Mouse (Mus musculus): ENCODE measurements at regions not wholly inside any gene's neighbourhood (a gene's known extent, or its start where the extent isn't known, plus 50 kb on each side); places are given as distances from the start of the nearest gene placed in this dataset.

DNA sequence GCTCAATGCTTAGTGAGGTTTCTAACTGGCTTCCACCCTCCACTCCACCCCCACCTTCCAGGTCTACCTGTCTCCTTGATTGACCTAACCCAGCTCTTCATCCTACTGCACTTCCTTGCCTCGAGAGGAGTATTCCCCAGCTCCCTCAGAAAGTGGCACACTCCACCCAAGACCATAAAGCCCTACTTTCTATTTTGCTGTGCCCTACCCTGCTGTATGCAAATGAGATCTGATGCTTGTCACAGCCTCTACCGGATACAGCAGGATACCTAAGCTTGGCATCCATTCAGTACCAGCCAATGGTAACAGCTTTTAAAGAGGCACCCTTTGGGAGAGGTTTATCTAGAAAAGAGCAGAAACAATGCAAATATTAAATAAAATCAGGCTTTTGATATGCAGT, 92.1 kb upstream of the Rreb1 start:
- no peak for ATAC-seq (ENCODE audit: insufficient number of reproducible peaks, insufficient read depth, low FRiP score, low read depth)
- Histone ChIP-seq H3K36me3 (ENCODE audit: control insufficient read depth, insufficient read depth, low read length) (no peaks in the 10 kb centered on the region), H3K27me3 (ENCODE audit: control insufficient read depth, insufficient read depth, low read length) (no peaks in the 10 kb centered on the region), H3K27ac (replicated peaks in 1 of 2; ENCODE audit: control insufficient read depth in 1 of 2, insufficient read depth in 1 of 2, low read depth in 2 of 2, low read length in 2 of 2) (no peak overlapping the region), H3K9me3 (ENCODE audit: control insufficient read depth, low read length) (peaks cover 5% of the 10 kb centered on the region; the same call in 1 of the 2 replicates), H3K4me1 (ENCODE audit: control insufficient read depth in 2 of 2, insufficient read depth in 2 of 2, low read length in 2 of 2) (peaks cover 0 to 3% of the 10 kb centered on the region in 2 experiments; a peak in 1 of 4 replicates), H3K4me3 (ENCODE audit: control insufficient read depth in 1 of 2, insufficient read depth in 1 of 2, low read depth in 1 of 2, low read length in 2 of 2) (no peak overlapping the region), H3K9ac (ENCODE audit: low read length) (no peak overlapping the region), H3K4me2 (ENCODE audit: low read length) (no peak overlapping the region)
- WGBS: 60% methylated on average over 2 of the region's 2 CpGs

- no peak for ATAC-seq (ENCODE audit: insufficient number of reproducible peaks, insufficient read depth, low FRiP score, low read depth)
- peaks cover 5% of the 10 kb centered on the region; the same call in 1 of the 2 replicates for H3K9me3 ChIP-seq (ENCODE audit: control insufficient read depth, low read length)
- no peaks in the 10 kb centered on the region for H3K27me3 ChIP-seq (ENCODE audit: control insufficient read depth, insufficient read depth, low read length)
- no peak overlapping the region for H3K4me2 ChIP-seq (ENCODE audit: low read length)
- H3K36me3 ChIP-seq (ENCODE audit: control insufficient read depth, insufficient read depth, low read length): no peaks in the 10 kb centered on the region
- H3K9ac ChIP-seq (ENCODE audit: low read length): no peak overlapping the region
- no peak overlapping the region for H3K4me3 ChIP-seq (ENCODE audit: control insufficient read depth in 1 of 2, insufficient read depth in 1 of 2, low read depth in 1 of 2, low read length in 2 of 2)
- no peak overlapping the region for H3K27ac ChIP-seq (replicated peaks in 1 of 2; ENCODE audit: control insufficient read depth in 1 of 2, insufficient read depth in 1 of 2, low read depth in 2 of 2, low read length in 2 of 2)
- 92% methylated on average over 6 of the region's 6 CpGs for WGBS
- H3K4me1 ChIP-seq (ENCODE audit: control insufficient read depth in 2 of 2, insufficient read depth in 2 of 2, low read length in 2 of 2): no peaks in the 10 kb centered on the region
Observed at GRCm38 (mm10) chr13:37689127-37689777, 88.9 kb upstream of the Rreb1 start.

- Histone ChIP-seq H3K9me3 (ENCODE audit: control insufficient read depth, low read length) (peaks cover 5% of the 10 kb centered on the region; the same call in 1 of the 2 replicates), H3K4me2 (ENCODE audit: low read length) (no peak overlapping the region), H3K4me3 (ENCODE audit: control insufficient read depth in 1 of 2, insufficient read depth in 1 of 2, low read depth in 1 of 2, low read length in 2 of 2) (no peak overlapping the region), H3K9ac (ENCODE audit: low read length) (no peak overlapping the region), H3K36me3 (ENCODE audit: control insufficient read depth, insufficient read depth, low read length) (no peaks in the 10 kb centered on the region), H3K27me3 (ENCODE audit: control insufficient read depth, insufficient read depth, low read length) (no peaks in the 10 kb centered on the region), H3K4me1 (ENCODE audit: control insufficient read depth in 2 of 2, insufficient read depth in 2 of 2, low read length in 2 of 2) (no peaks in the 10 kb centered on the region), H3K27ac (replicated peaks in 1 of 2; ENCODE audit: control insufficient read depth in 1 of 2, insufficient read depth in 1 of 2, low read depth in 2 of 2, low read length in 2 of 2) (no peak overlapping the region)
- no peak for ATAC-seq (ENCODE audit: insufficient number of reproducible peaks, insufficient read depth, low FRiP score, low read depth)
- WGBS: 82% methylated on average over 5 of the region's 5 CpGs
Observed at GRCm38 (mm10) chr13:37691855-37692445, 86.2 kb upstream of the Rreb1 start.

- no peaks in the 10 kb centered on the region for H3K27me3 ChIP-seq (ENCODE audit: control insufficient read depth, insufficient read depth, low read length)
- H3K9ac ChIP-seq (ENCODE audit: low read length): no peak overlapping the region
- WGBS: 69% methylated on average over 3 of the region's 3 CpGs
- H3K36me3 ChIP-seq (ENCODE audit: control insufficient read depth, insufficient read depth, low read length): no peaks in the 10 kb centered on the region
- H3K4me3 ChIP-seq (ENCODE audit: control insufficient read depth in 1 of 2, insufficient read depth in 1 of 2, low read depth in 1 of 2, low read length in 2 of 2): no peak overlapping the region
- ATAC-seq (ENCODE audit: insufficient number of reproducible peaks, insufficient read depth, low FRiP score, low read depth): no peak
- H3K9me3 ChIP-seq (ENCODE audit: control insufficient read depth, low read length): peaks cover 4% of the 10 kb centered on the region; the same call in 1 of the 2 replicates
- H3K4me2 ChIP-seq (ENCODE audit: low read length): no peak overlapping the region
- no peaks in the 10 kb centered on the region for H3K4me1 ChIP-seq (ENCODE audit: control insufficient read depth in 2 of 2, insufficient read depth in 2 of 2, low read length in 2 of 2)
- no peak overlapping the region for H3K27ac ChIP-seq (replicated peaks in 1 of 2; ENCODE audit: control insufficient read depth in 1 of 2, insufficient read depth in 1 of 2, low read depth in 2 of 2, low read length in 2 of 2)
Observed at GRCm38 (mm10) chr13:37693617-37694016, 84.6 kb upstream of the Rreb1 start.

DNA sequence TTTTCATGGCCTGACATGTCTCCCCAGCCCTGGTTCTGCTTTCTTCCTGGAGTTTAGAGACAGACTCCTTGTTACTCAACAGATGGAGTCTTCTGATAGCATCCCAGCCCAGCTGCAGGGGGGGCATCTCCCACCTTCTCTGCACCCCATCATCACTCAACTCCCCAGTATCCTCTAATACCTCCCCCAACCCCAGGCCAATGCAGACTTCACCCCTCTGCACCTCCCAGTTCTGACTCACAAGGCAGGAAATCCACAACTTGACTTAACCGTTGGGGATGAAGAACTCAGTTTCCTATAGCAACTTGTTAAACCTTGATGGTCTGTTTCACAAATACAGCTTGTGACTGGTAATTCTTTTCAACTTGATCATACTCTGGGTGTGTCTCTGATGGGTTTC, 73.7 kb upstream of the Rreb1 start:
- no peak for ATAC-seq (ENCODE audit: insufficient number of reproducible peaks, insufficient read depth, low FRiP score, low read depth)
- no peak overlapping the region for H3K4me3 ChIP-seq (ENCODE audit: control insufficient read depth in 1 of 2, insufficient read depth in 1 of 2, low read depth in 1 of 2, low read length in 2 of 2)
- H3K36me3 ChIP-seq (ENCODE audit: control insufficient read depth, insufficient read depth, low read length): no peaks in the 10 kb centered on the region
- no peaks in the 10 kb centered on the region for H3K27me3 ChIP-seq (ENCODE audit: control insufficient read depth, insufficient read depth, low read length)
- WGBS: 44% methylated on average over 1 of the region's 1 CpGs
- H3K27ac ChIP-seq (replicated peaks in 1 of 2; ENCODE audit: control insufficient read depth in 1 of 2, insufficient read depth in 1 of 2, low read depth in 2 of 2, low read length in 2 of 2): no peak overlapping the region
- H3K9me3 ChIP-seq (ENCODE audit: control insufficient read depth, low read length): no peaks in the 10 kb centered on the region
- H3K9ac ChIP-seq (ENCODE audit: low read length): no peak overlapping the region
- peaks cover 0 to 2% of the 10 kb centered on the region in 2 experiments; a peak in 1 of 4 replicates for H3K4me1 ChIP-seq (ENCODE audit: control insufficient read depth in 2 of 2, insufficient read depth in 2 of 2, low read length in 2 of 2)
- H3K4me2 ChIP-seq (ENCODE audit: low read length): no peak overlapping the region

- H3K4me3 ChIP-seq (ENCODE audit: control insufficient read depth in 1 of 2, insufficient read depth in 1 of 2, low read depth in 1 of 2, low read length in 2 of 2): no peak overlapping the region
- H3K4me1 ChIP-seq (ENCODE audit: control insufficient read depth in 2 of 2, insufficient read depth in 2 of 2, low read length in 2 of 2): peaks cover 0 to 2% of the 10 kb centered on the region in 2 experiments; a peak in 2 of 4 replicates
- no peak overlapping the region for H3K27ac ChIP-seq (replicated peaks in 1 of 2; ENCODE audit: control insufficient read depth in 1 of 2, insufficient read depth in 1 of 2, low read depth in 2 of 2, low read length in 2 of 2)
- no peak overlapping the region for H3K9ac ChIP-seq (ENCODE audit: low read length)
- WGBS: 28% methylated on average over 2 of the region's 2 CpGs
- no peaks in the 10 kb centered on the region for H3K9me3 ChIP-seq (ENCODE audit: control insufficient read depth, low read length)
- H3K36me3 ChIP-seq (ENCODE audit: control insufficient read depth, insufficient read depth, low read length): no peaks in the 10 kb centered on the region
- no peak overlapping the region for H3K4me2 ChIP-seq (ENCODE audit: low read length)
- H3K27me3 ChIP-seq (ENCODE audit: control insufficient read depth, insufficient read depth, low read length): no peaks in the 10 kb centered on the region
- ATAC-seq (ENCODE audit: insufficient number of reproducible peaks, insufficient read depth, low FRiP score, low read depth): no peak
Observed at GRCm38 (mm10) chr13:37705482-37705881, 72.7 kb upstream of the Rreb1 start.

DNA sequence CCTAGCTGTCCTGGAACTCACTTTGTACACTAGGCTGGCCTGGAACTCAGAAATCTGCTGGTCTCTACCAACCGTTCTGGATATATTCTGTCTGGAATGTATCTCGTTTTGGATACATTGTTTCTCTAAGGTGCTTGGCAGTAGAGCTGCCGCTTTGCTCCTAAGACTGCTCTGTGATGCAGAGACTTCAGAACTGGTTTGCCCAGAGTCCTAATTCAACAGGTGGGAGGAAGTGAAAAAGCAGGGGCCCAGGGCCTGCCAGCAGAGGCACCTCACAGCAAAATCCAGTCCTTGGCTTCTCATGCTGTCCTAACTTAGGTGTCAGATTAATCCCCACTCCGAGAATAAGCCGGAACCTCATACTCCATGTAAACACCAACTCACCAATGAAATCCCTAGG, 67.3 kb upstream of the Rreb1 start:
- no peak for ATAC-seq (ENCODE audit: insufficient number of reproducible peaks, insufficient read depth, low FRiP score, low read depth)
- Histone ChIP-seq H3K27ac (replicated peaks in 1 of 2; ENCODE audit: control insufficient read depth in 1 of 2, insufficient read depth in 1 of 2, low read depth in 2 of 2, low read length in 2 of 2) (no peak overlapping the region), H3K4me2 (ENCODE audit: low read length) (no peak overlapping the region), H3K4me1 (ENCODE audit: control insufficient read depth in 2 of 2, insufficient read depth in 2 of 2, low read length in 2 of 2) (no peaks in the 10 kb centered on the region; a peak in 1 of 4 replicates), H3K27me3 (ENCODE audit: control insufficient read depth, insufficient read depth, low read length) (no peaks in the 10 kb centered on the region), H3K9ac (ENCODE audit: low read length) (no peak overlapping the region), H3K36me3 (ENCODE audit: control insufficient read depth, insufficient read depth, low read length) (no peaks in the 10 kb centered on the region), H3K9me3 (ENCODE audit: control insufficient read depth, low read length) (no peaks in the 10 kb centered on the region), H3K4me3 (ENCODE audit: control insufficient read depth in 1 of 2, insufficient read depth in 1 of 2, low read depth in 1 of 2, low read length in 2 of 2) (no peak overlapping the region)
- WGBS: 74% methylated on average over 5 of the region's 5 CpGs

Data from heart, embryonic 14.5 days (tissue).